Mouse (Mus musculus) spleen, postnatal 10 days (tissue): ENCODE measurements around the gene Txndc5.

Experiments
- DNase-seq, 2 experiments: peaks; one replicate each; pipeline ENCODE4 v3.0.0; 2021 to 2022; ENCODE audit warnings: low spot score in 2 of 2

Gene Txndc5

GRCm38 (mm10) chr13:38463410-38463809 lies 65.2 kb downstream of the Txndc5 start:
- no peak for DNase-seq

- DNase-seq, result no peak
Measured at GRCm38 (mm10) chr13:38451446-38451845, 77.2 kb downstream of the Txndc5 start.
